Mouse (Mus musculus) forebrain, embryonic 15.5 days (tissue): ENCODE results near the gene 2810459M11Rik. TPM values are rescaled to one million over a fixed set of nuclear protein-coding genes. Genes with fewer than 3 reads are reported as not detected.
"Not testable (repeated sequence)": the region's sequence is repeated elsewhere in the genome, so short reads cannot be mapped to it uniquely, and the experiment has no call there.

Experiments
- ATAC-seq: fragments of 200-750 bp; cut with Nextera tagmentation; replicated peaks from 2 replicates; pipeline ENCODE4 v1.8.0; 2017; ENCODE audit warnings: mild to moderate bottlenecking, moderate TSS enrichment, moderate library complexity
- H3K27ac ChIP-seq: fragments of 300-500 bp; sonication (generic); replicated peaks from 2 replicates; pipeline ENCODE4 v1.5.1; 2015; ENCODE audit warnings: mild to moderate bottlenecking, inconsistent platforms
- H3K27me3 ChIP-seq: fragments of 300-500 bp; sonication (generic); 2 replicates; pipeline ENCODE4 v1.6.1; 2015; ENCODE audit warnings: inconsistent platforms
- H3K36me3 ChIP-seq: fragments of 300-500 bp; sonication (generic); 2 replicates; pipeline ENCODE4 v1.6.1; 2015; ENCODE audit warnings: mild to moderate bottlenecking, inconsistent platforms
- H3K4me1 ChIP-seq: fragments of 300-500 bp; sonication (generic); 2 replicates; pipeline ENCODE4 v1.6.1; 2015; ENCODE audit warnings: inconsistent platforms
- H3K4me2 ChIP-seq: fragments of 300-500 bp; sonication (generic); replicated peaks from 2 replicates; pipeline ENCODE4 v1.6.1; 2015; ENCODE audit warnings: mild to moderate bottlenecking, inconsistent platforms
- H3K4me3 ChIP-seq: fragments of 300-500 bp; sonication (generic); 2 replicates; pipeline ENCODE4 v1.5.1; 2015; ENCODE audit warnings: mild to moderate bottlenecking, inconsistent platforms
- H3K9ac ChIP-seq: fragments of 300-500 bp; sonication (generic); replicated peaks from 2 replicates; pipeline ENCODE4 v1.6.1; 2015; ENCODE audit warnings: mild to moderate bottlenecking, inconsistent platforms
- H3K9me3 ChIP-seq: fragments of 300-500 bp; sonication (generic); 2 replicates; pipeline ENCODE4 v1.6.1; 2016; ENCODE audit warnings: inconsistent platforms
- WGBS: fragments of 180-500 bp; shearing (Covaris S2); methylation state at CpG from one replicate; pipeline ENCODE4 v1.1.7; 2015; ENCODE audit warnings: mixed read lengths; 5-methylcytosine and 5-hydroxymethylcytosine counted together
- polyA plus RNA-seq: library from polyadenylated mRNA; unstranded; fragments of >200 nt; fragmentation: Nextera tagmentation; extraction: Ambion mirVana; gene quantifications from 2 replicates; pipeline ENCODE4 v1.2.1, GENCODE M21; 2015

Gene 2810459M11Rik
- 10.5 and 10.6 TPM in 2 replicates for polyA plus RNA-seq

DNA sequence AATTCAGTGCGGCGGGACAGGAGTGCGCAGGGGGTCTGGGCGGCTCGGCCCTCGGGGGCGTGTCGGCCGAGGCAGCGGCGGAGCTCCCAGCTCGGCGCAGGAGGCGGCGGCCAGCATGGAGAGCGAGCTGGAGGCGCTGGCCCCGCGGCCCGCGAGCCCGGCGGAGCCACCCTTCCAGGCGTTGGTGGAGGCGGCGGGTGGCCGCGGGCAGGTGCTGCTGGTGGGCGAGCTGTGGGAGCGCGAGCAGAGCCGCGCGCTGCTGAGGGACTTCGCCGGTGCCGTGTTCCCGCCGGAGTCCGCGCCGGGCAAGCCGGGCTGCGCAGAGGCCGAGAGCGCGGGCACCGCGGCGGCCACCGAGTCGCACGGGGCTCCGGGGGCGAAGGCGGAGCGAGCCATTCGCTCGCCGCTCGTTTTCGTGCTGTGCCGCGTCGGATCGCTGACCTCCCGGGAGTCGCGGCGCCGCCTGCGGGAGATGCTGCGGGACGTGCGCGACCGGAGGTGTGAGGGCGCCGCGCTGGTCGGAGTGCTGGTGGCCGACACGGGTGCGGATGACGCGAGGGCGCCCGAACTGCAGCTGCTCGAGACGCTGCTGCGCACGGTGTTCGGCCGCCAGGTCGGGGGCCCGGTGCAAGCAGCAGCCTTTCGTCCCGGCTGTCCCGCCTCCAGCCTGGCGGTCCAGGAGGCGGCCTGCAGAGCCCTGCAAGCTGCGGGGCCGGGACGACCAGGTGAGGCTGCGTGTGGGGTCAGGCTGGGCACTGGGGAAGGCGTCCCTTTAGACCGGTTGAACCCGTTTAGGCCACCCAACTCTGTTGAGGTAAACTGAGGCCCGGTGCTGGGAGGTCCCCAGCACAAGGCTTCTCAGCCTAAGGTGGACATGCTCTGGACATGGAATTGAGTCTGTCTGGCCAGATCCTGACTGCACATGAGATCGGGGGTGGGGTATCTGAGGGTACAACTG lies at the start of gene 2810459M11Rik:
Gene 2810459M11Rik (plus strand): TSS at position 16 of the 958 bp plus-strand sequence.
- peak within 1 kb of the TSS; percentile 21; the same call in 1 of the 2 replicates for H3K27ac ChIP-seq

DNA sequence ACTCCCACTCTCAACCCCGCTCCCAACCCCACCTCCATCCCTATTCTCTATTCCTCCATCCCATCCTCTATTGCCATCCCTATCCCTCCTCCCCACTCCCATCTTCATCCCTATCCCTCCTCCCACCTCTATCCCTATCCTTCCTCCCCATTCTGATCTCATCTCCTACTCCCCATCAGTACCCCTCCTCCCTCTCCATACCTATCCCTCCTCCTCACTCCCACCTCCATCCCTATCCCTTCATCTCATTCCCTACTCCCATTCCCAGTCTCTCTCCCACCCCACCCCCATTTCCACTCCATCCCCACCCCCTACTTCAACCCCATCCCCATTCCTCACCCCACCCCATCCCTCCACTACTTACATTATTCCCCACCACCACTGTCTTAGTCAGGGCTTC lies 48.4 kb upstream of the 2810459M11Rik start:
- 100% methylated on average over 1 of the region's 1 CpGs for WGBS
- Histone ChIP-seq H3K27me3 (no peaks in the 10 kb centered on the region), H3K4me1 (no peaks in the 10 kb centered on the region), H3K27ac (no peak overlapping the region), H3K36me3 (no peaks in the 10 kb centered on the region), H3K9ac (no peak overlapping the region), H3K4me2 (no peak overlapping the region), H3K4me3 (no peak overlapping the region), H3K9me3 (no peaks in the 10 kb centered on the region)
- ATAC-seq, result no peak

More for the DNA sequence above, at the start of gene 2810459M11Rik:
- 1% methylated on average over 108 of the region's 110 CpGs for WGBS
- ATAC-seq, result peak; percentile 76
- H3K36me3 ChIP-seq, result no peaks in the 10 kb centered on the region
- peak within 1 kb of the TSS; percentile 61 for H3K9ac ChIP-seq
- H3K4me3 ChIP-seq, result peak within 1 kb of the TSS; percentile 64
- peaks cover 16% of the 10 kb centered on the region for H3K4me1 ChIP-seq
- H3K9me3 ChIP-seq, result peaks cover 6% of the 10 kb centered on the region; the same call in 1 of the 2 replicates
- peak within 1 kb of the TSS; percentile 96 for H3K4me2 ChIP-seq
- peaks cover 28% of the 10 kb centered on the region; the same call in 1 of the 2 replicates for H3K27me3 ChIP-seq

DNA sequence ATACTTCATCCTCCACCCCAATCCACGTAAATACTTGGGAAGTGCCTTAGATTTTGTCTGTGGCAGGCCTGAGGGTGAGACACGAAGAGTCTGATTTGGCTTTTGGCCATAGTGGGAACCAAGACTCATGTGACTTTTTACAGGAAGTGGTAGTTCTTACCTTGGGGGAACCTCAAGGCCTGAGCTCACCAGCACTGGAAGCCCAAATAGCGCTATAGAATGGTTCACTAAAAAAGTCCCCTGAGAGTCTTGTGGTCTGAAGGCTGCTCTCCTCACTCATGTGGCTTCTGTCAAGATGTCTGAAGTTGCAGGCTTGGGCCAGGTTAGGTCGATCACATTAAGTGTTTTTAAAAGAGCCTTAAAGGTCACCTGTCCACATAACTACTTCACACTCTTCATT lies 47.7 kb upstream of the 2810459M11Rik start:
- ATAC-seq, result no peak
- no peak overlapping the region for H3K27ac ChIP-seq
- H3K9me3 ChIP-seq, result no peaks in the 10 kb centered on the region
- no peaks in the 10 kb centered on the region for H3K27me3 ChIP-seq
- no peaks in the 10 kb centered on the region for H3K4me1 ChIP-seq
- H3K36me3 ChIP-seq, result no peaks in the 10 kb centered on the region
- H3K4me3 ChIP-seq, result no peak overlapping the region
- H3K4me2 ChIP-seq, result no peak overlapping the region
- 83% methylated on average over 4 of the region's 4 CpGs for WGBS
- H3K9ac ChIP-seq, result no peak overlapping the region

DNA sequence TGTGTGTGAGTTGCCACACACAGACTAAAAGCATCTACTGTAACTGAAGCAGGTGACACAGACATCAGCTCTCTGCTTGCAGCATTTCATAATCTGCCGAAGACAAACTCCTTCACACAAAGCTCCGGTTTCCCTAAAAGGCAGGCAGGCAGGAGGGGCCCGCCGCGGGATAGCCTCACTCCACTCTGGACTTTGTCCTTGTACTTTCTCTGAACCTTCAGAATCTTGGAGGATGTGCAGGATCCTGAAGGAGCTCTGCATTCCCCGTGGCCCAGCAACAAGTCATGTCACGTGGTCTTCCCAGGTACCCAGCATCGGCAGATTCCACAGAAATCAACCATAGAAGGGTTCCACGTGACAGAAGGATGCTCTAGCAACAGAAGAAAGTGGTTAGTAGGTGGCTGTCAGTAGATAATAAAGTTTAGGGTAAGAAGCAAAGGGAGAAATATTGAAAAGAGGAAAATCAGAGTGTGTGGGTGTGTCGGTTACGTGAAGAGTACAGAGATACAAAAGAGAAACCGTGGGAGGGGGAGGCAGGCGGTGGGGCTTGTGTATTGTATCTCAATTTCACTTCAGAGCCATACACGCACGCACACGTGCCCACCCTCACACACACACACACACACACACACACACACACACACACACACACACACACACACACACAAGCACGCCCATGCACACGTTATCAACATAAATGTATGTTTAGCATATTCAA lies 45.7 kb upstream of the 2810459M11Rik start:
- Histone ChIP-seq H3K27me3 (no peaks in the 10 kb centered on the region), H3K9ac (no peak overlapping the region), H3K36me3 (no peaks in the 10 kb centered on the region), H3K4me3 (no peak overlapping the region), H3K27ac (no peak overlapping the region), H3K4me1 (no peaks in the 10 kb centered on the region), H3K4me2 (no peak overlapping the region), H3K9me3 (no peaks in the 10 kb centered on the region)
- WGBS, result 84% methylated on average over 18 of the region's 18 CpGs
- ATAC-seq, result no peak

- Histone ChIP-seq H3K27ac (no peak overlapping the region), H3K9me3 (no peaks in the 10 kb centered on the region), H3K36me3 (no peaks in the 10 kb centered on the region), H3K4me2 (no peak overlapping the region), H3K27me3 (no peaks in the 10 kb centered on the region), H3K9ac (no peak overlapping the region), H3K4me1 (peaks cover 7% of the 10 kb centered on the region; the same call in 1 of the 2 replicates), H3K4me3 (no peak overlapping the region)
- 89% methylated on average over 10 of the region's 10 CpGs for WGBS
- no peak for ATAC-seq
Measured at GRCm38 (mm10) chr1:86005540-86005939, 40.1 kb upstream of the 2810459M11Rik start.

GRCm38 (mm10) chr1:86006040-86006439 lies 39.6 kb upstream of the 2810459M11Rik start:
- 86% methylated on average over 6 of the region's 6 CpGs for WGBS
- no peak for ATAC-seq

DNA sequence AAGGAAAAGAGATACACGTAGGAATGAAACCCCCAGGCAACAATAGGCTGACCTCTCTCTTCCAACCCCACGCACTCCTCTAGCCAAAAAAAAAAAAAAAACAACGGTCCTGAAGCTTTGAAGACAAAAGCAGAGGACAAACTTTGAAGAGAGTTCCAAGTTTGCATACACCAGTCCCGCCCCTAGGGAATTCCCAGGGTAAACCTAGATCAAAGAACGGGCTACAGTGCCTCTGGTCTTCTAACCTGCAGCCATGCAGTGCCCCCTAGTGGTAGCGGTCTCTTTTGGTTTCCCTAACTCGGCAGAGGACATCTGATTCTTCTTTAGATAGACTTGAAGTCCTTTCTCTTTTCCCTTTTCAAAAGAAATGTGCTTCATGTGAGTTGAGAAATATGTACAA lies 37.9 kb upstream of the 2810459M11Rik start:
- Histone ChIP-seq H3K27me3 (no peaks in the 10 kb centered on the region), H3K4me1 (peaks cover 7% of the 10 kb centered on the region; the same call in 1 of the 2 replicates), H3K27ac (no peak overlapping the region), H3K9ac (no peak overlapping the region), H3K36me3 (no peaks in the 10 kb centered on the region), H3K4me2 (0 out of 2 replicates have a peak overlapping the region, but pooled peaks have one; percentile 6), H3K9me3 (no peaks in the 10 kb centered on the region), H3K4me3 (no peak overlapping the region)
- WGBS, result 1% methylated on average over 7 of the region's 7 CpGs
- ATAC-seq, result peak; percentile 87

More at GRCm38 (mm10) chr1:86006040-86006439, 39.6 kb upstream of the 2810459M11Rik start:
- no peaks in the 10 kb centered on the region for H3K27me3 ChIP-seq
- H3K4me2 ChIP-seq, result no peak overlapping the region
- no peak overlapping the region for H3K9ac ChIP-seq
- no peaks in the 10 kb centered on the region for H3K9me3 ChIP-seq
- H3K4me3 ChIP-seq, result no peak overlapping the region
- peaks cover 7% of the 10 kb centered on the region; the same call in 1 of the 2 replicates for H3K4me1 ChIP-seq
- H3K36me3 ChIP-seq, result no peaks in the 10 kb centered on the region
- H3K27ac ChIP-seq, result no peak overlapping the region

DNA sequence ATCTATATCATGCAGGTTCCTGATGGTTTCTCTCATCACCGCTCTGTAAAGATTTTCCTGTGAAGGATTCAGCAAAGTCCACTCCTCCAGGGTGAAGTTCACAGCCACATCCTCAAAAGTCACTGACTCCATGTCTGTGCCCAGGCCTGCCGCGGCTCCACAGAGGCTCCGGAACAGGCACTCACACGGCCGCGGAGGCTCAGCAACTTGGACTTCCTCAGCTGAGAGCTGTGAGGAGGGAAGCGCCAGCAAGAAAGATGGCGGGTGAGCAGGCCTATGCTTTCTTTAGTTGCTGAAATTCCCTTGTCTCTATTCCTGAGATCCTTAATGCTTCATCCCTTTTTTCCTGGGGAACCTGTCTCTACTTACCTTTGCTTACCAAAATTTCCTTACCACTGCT lies 29.9 kb upstream of the 2810459M11Rik start:
- not testable (repeated sequence) for H3K9ac ChIP-seq, H3K4me2 ChIP-seq, H3K9me3 ChIP-seq, ATAC-seq, H3K4me3 ChIP-seq, H3K27ac ChIP-seq, H3K4me1 ChIP-seq, H3K36me3 ChIP-seq
- peaks cover 16% of the 10 kb centered on the region; the same call in 1 of the 2 replicates for H3K27me3 ChIP-seq
- WGBS, result 96% methylated on average over 9 of the region's 9 CpGs

DNA sequence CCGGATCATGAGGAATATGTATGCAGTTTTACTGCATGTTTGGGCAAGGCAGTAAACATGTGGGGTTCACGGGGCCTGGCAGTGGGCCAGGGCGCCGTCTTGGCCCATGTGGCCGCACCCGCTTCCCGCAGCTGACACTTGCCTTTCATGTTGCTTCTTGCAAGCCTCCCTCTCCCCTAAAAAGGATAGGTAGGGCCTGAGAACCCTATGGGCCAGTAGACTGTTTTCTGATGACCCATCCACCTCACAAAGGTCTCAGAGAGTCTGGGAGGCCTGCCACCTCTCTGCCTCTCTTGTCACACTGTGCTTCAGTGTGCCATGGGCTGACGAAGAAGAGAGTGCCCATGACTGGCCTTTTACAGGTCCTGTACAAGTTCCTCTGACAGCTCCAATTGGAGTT lies 29.1 kb upstream of the 2810459M11Rik start, which contains the start of gene Spata3:
Gene Spata3 (plus strand): TSS at position 301 of the 400 bp plus-strand sequence.
- WGBS, result 88% methylated on average over 8 of the region's 8 CpGs

DNA sequence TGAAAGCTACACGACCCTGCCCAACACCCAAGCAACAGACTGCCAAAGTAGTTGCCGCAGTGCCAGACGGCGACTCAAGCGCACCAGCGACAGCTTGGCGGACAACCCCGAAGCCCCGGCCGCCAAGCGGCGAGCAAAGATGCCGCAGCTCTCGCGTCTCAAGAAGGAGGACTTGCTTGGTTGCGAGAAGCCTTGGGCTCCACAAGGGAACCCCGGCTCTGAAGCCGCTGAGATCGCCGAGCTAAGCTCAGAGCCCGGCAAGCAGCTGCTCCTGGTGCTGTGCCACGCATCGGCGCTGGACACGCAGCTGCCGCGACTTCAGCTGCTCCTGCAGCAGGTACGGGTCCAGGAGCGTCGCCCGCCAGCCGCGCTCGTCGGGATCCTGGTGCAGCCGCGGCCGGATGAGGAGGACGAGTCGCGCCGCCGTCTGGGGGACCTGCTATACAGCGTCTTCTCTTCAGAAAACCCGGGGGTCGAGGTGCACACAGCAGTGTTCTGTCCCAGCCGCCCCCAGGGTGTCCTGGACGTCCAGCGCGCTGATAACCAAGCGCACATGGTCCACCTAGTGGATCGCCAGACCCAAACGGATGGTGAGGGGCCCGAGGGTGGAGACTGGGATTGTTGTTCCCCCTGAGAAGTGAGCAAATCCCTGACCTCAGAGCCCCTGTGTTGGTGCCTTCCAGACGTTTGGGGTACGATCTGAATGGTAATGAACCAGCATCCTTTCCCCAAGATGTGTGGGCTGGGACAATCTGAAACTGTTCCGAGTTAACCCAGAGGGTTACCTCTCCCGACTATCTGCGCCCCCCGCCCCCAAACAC lies 27.2 kb upstream of the 2810459M11Rik start:
- Histone ChIP-seq H3K36me3 (no peaks in the 10 kb centered on the region), H3K27ac (no peak overlapping the region), H3K9ac (peak overlapping the region; percentile 64), H3K27me3 (peaks cover 16% of the 10 kb centered on the region; the same call in 1 of the 2 replicates), H3K4me2 (peak overlapping the region; percentile 98), H3K4me1 (peaks cover 10% of the 10 kb centered on the region), H3K9me3 (no peaks in the 10 kb centered on the region), H3K4me3 (peak overlapping the region; percentile 52)
- peak; percentile 89 for ATAC-seq
- 3% methylated on average over 60 of the region's 60 CpGs for WGBS

More for the DNA sequence above, 29.1 kb upstream of the 2810459M11Rik start, which contains the start of gene Spata3:
- no peaks in the 10 kb centered on the region for H3K9me3 ChIP-seq
- no peak within 1 kb of the TSS for H3K4me3 ChIP-seq
- H3K4me2 ChIP-seq, result no peak within 1 kb of the TSS
- H3K4me1 ChIP-seq, result peaks cover 10% of the 10 kb centered on the region
- H3K36me3 ChIP-seq, result no peaks in the 10 kb centered on the region
- H3K27me3 ChIP-seq, result peaks cover 16% of the 10 kb centered on the region; the same call in 1 of the 2 replicates
- H3K9ac ChIP-seq, result no peak within 1 kb of the TSS
- H3K27ac ChIP-seq, result no peak within 1 kb of the TSS
- no peak for ATAC-seq

- WGBS, result 67% methylated on average over 11 of the region's 11 CpGs
- H3K27ac ChIP-seq, result no peak overlapping the region
- no peaks in the 10 kb centered on the region for H3K36me3 ChIP-seq
Measured at GRCm38 (mm10) chr1:86021365-86021989, 24.2 kb upstream of the 2810459M11Rik start.

More at GRCm38 (mm10) chr1:86021365-86021989, 24.2 kb upstream of the 2810459M11Rik start:
- Histone ChIP-seq H3K9me3 (no peaks in the 10 kb centered on the region), H3K4me2 (no peak overlapping the region), H3K4me3 (no peak overlapping the region), H3K9ac (no peak overlapping the region), H3K4me1 (peaks cover 10% of the 10 kb centered on the region), H3K27me3 (peaks cover 16% of the 10 kb centered on the region; the same call in 1 of the 2 replicates)
- ATAC-seq, result no peak
